Mouse (Mus musculus) cerebellum, adult 2 months (tissue): ENCODE measurements at regions not wholly inside any gene's neighbourhood (a gene's known extent, or its start where the extent isn't known, plus 50 kb on each side); places are given as distances from the start of the nearest gene placed in this dataset.

ENCODE experiments used
- CTCF ChIP-seq: fragments of 200-500 bp; IDR thresholded peaks from 2 replicates; pipeline ENCODE4 v1.5.1; 2011; ENCODE audit warnings: low read depth, mild to moderate bottlenecking, control low read depth, low read length, moderate library complexity, borderline replicate concordance; ENCODE audit not compliant: insufficient read depth
- POLR2A ChIP-seq: fragments of 200-500 bp; IDR thresholded peaks from 2 replicates; pipeline ENCODE4 v1.6.1; 2011; ENCODE audit warnings: low read length, control low read depth, borderline replicate concordance; ENCODE audit not compliant: insufficient read depth

DNA sequence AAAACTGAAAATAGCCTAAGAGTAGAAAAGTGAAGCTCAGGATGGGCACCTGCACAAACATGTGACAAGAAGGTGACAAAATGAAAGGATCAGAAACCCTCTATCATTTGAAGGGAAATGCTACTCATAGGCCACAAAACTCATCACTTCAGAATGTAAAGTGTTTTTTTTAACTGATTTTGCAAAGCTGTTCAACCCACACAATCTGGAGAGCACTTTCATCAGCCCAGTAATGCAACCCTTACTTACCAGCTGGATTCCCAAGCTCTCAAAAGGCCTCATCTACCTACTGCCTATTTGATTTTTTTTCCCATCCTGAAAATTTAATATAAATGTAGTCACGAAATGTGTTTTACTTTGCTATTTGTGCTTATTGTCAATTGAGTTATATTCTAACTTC, 110.4 kb upstream of the Ppp1r12a start:
- TF ChIP-seq CTCF = no peak
- no peak for TF ChIP-seq POLR2A
